In genomic region chr16:84825009-84825408, GRCm38 (mm10) we compare ENCODE assay signal across 10 mouse cellular contexts. TPM values are rescaled to one million over a fixed set of nuclear protein-coding genes. Genes with fewer than 3 reads are reported as not detected.
DNase-seq lines count a peak whose midpoint lies in the region; ATAC-seq and TF ChIP-seq lines count a peak whose summit lies in the region.
"Had no signal": no experiment of that assay in that cellular context is flagged by ENCODE, and none has a peak within 500 bp of the region (broad histone marks: within the 10 kb centered on the region; RNA-seq: fewer than 3 reads in every experiment).

No protein-coding gene starts in this region.

- 47% methylated on average over 6 of the region's 6 CpGs for WGBS in hindbrain, postnatal 0 days
- 84% methylated on average over 6 of the region's 6 CpGs for WGBS in hindbrain, embryonic 10.5 days
- WGBS in intestine, postnatal 0 days = 36% methylated on average over 6 of the region's 6 CpGs
- 62% methylated on average over 6 of the region's 6 CpGs for WGBS in midbrain, embryonic 16.5 days

- no peak overlapping the region for H3K4me2 ChIP-seq in hindbrain, postnatal 0 days (ENCODE audit: low read depth, low read length)
- H3K4me2 ChIP-seq in intestine, postnatal 0 days (replicated peaks; ENCODE audit: low read depth) = no peak overlapping the region
- no peak overlapping the region for H3K4me2 ChIP-seq in midbrain, embryonic 16.5 days (ENCODE audit: low read length)
- H3K4me2 ChIP-seq: neural tube, embryonic 12.5 days had no signal

- no peak for TF ChIP-seq CTCF in hindbrain, postnatal 0 days (IDR thresholded peaks at IDR 0.05; ENCODE audit: low read depth)
- TF ChIP-seq CTCF in brain, embryonic 14.5 days (IDR thresholded peaks at IDR 0.05; ENCODE audit: borderline replicate concordance, extremely low read depth, insufficient read depth, insufficient read length) = no peak
- no peak for TF ChIP-seq CTCF in intestine, postnatal 0 days (IDR thresholded peaks at IDR 0.05; ENCODE audit: low read depth)

- no peak overlapping the region for H3K9ac ChIP-seq in hindbrain, postnatal 0 days (replicated peaks; ENCODE audit: low read length)
- no peak overlapping the region for H3K9ac ChIP-seq in intestine, postnatal 0 days (ENCODE audit: low read depth, low read length)
- H3K9ac ChIP-seq in midbrain, embryonic 16.5 days (ENCODE audit: low read depth, low read length) = no peak overlapping the region
- H3K9ac ChIP-seq: neural tube, embryonic 12.5 days had no signal

- H3K27ac ChIP-seq in hindbrain, postnatal 0 days = no peak overlapping the region
- H3K27ac ChIP-seq in hindbrain, embryonic 10.5 days = no peak overlapping the region
- no peak overlapping the region for H3K27ac ChIP-seq in intestine, postnatal 0 days (ENCODE audit: low read depth, low read length)
- no peak overlapping the region for H3K27ac ChIP-seq in midbrain, embryonic 16.5 days (ENCODE audit: low read length)
- H3K27ac ChIP-seq: neural tube, embryonic 12.5 days had no signal

- TF ChIP-seq POLR2A in brain, embryonic 14.5 days (IDR thresholded peaks at IDR 0.05; ENCODE audit: borderline replicate concordance, extremely low read depth, insufficient read depth, insufficient read length, poor library complexity, severe bottlenecking) = no peak

- H3K4me1 ChIP-seq in hindbrain, postnatal 0 days (ENCODE audit: insufficient read depth, low read length) = no peaks in the 10 kb centered on the region
- H3K4me1 ChIP-seq in hindbrain, embryonic 10.5 days (replicated peaks) = no peaks in the 10 kb centered on the region
- H3K4me1 ChIP-seq in intestine, postnatal 0 days (replicated peaks; ENCODE audit: control insufficient read depth, insufficient read depth, low read length) = 0 out of 2 replicates have a peak, but pooled peaks cover 2% of the 10 kb centered on the region
- H3K4me1 ChIP-seq in midbrain, embryonic 16.5 days (ENCODE audit: control insufficient read depth, insufficient read depth, low read length) = no peaks in the 10 kb centered on the region
- H3K4me1 ChIP-seq: neural tube, embryonic 12.5 days had no signal

- H3K9me3 ChIP-seq in hindbrain, postnatal 0 days (ENCODE audit: low read length) = no peaks in the 10 kb centered on the region
- H3K9me3 ChIP-seq in hindbrain, embryonic 10.5 days = no peaks in the 10 kb centered on the region
- no peaks in the 10 kb centered on the region for H3K9me3 ChIP-seq in intestine, postnatal 0 days (ENCODE audit: control insufficient read depth)
- no peaks in the 10 kb centered on the region for H3K9me3 ChIP-seq in midbrain, embryonic 16.5 days (replicated peaks; ENCODE audit: control insufficient read depth, low read length, poor library complexity, severe bottlenecking)
- H3K9me3 ChIP-seq: neural tube, embryonic 12.5 days had no signal

- no peak overlapping the region for H3K4me3 ChIP-seq in hindbrain, postnatal 0 days (ENCODE audit: low read length)
- no peak overlapping the region for H3K4me3 ChIP-seq in hindbrain, embryonic 10.5 days
- H3K4me3 ChIP-seq in intestine, postnatal 0 days (ENCODE audit: low read depth, low read length) = no peak overlapping the region
- H3K4me3 ChIP-seq in midbrain, embryonic 16.5 days (ENCODE audit: low read depth, low read length) = no peak overlapping the region
- H3K4me3 ChIP-seq: neural tube, embryonic 12.5 days had no signal

- peaks cover 35% of the 10 kb centered on the region for H3K36me3 ChIP-seq in hindbrain, postnatal 0 days (ENCODE audit: insufficient read depth, low read length)
- peaks cover 100% of the 10 kb centered on the region for H3K36me3 ChIP-seq in hindbrain, embryonic 10.5 days
- peaks cover 54% of the 10 kb centered on the region for H3K36me3 ChIP-seq in intestine, postnatal 0 days (ENCODE audit: control insufficient read depth, insufficient read depth)
- H3K36me3 ChIP-seq in midbrain, embryonic 16.5 days (ENCODE audit: control insufficient read depth, insufficient read depth, low read length) = peaks cover 24% of the 10 kb centered on the region

- ATAC-seq in hindbrain, postnatal 0 days = no peak
- peak; percentile 86 for ATAC-seq in intestine, postnatal 0 days
- peak; percentile 58; the same call in 1 of the 2 replicates for ATAC-seq in midbrain, embryonic 16.5 days
- ATAC-seq in megakaryocyte, adult 5-6 weeks (ENCODE audit: poor library complexity, severe bottlenecking) = no peak
- ATAC-seq: Patski had no signal

- no peaks in the 10 kb centered on the region for H3K27me3 ChIP-seq in hindbrain, postnatal 0 days (ENCODE audit: insufficient read depth, low read length)
- no peaks in the 10 kb centered on the region for H3K27me3 ChIP-seq in hindbrain, embryonic 10.5 days (ENCODE audit: insufficient read depth, poor library complexity, severe bottlenecking)
- H3K27me3 ChIP-seq in intestine, postnatal 0 days (replicated peaks; ENCODE audit: control insufficient read depth, insufficient read depth, low read length) = no peaks in the 10 kb centered on the region
- no peaks in the 10 kb centered on the region for H3K27me3 ChIP-seq in midbrain, embryonic 16.5 days (ENCODE audit: control insufficient read depth, insufficient read depth, low read depth, low read length)
- H3K27me3 ChIP-seq: neural tube, embryonic 12.5 days; Patski had no signal

- intact Hi-C loops in left cerebral cortex, postnatal 25 days (cut with DNase I) = no loop called here

- DNase-seq in hindbrain, postnatal 0 days (ENCODE audit: low spot score) = peak; percentile 12
- DNase-seq in hindbrain, embryonic 10.5 days (ENCODE audit: low spot score) = no peak
- DNase-seq in brain, embryonic 14.5 days (ENCODE audit: low read depth) = peak; percentile 59
- no peak for DNase-seq in left cerebral cortex, postnatal 25 days (ENCODE audit: low spot score in 2 of 2)
- no peak for DNase-seq in spleen, adult 18-20 months

RNA-seq across cellular contexts. Expression of gene Gabpa, which starts 9.7 kb away (rescaled TPM):
- total RNA-seq in hindbrain, postnatal 0 days (2014; rRNA removed) = 14.8 and 20.4 TPM in 2 replicates
- 10.6 and 11.8 TPM in 2 replicates for polyA plus RNA-seq in hindbrain, postnatal 0 days (2015; fragmentation: Nextera tagmentation; extraction: Ambion mirVana)
- polyA plus RNA-seq in hindbrain, embryonic 10.5 days (2016; fragmentation: Nextera tagmentation; extraction: Ambion mirVana) = 28.5 and 35.1 TPM in 2 replicates
- polyA plus RNA-seq in brain, embryonic 14.5 days (2012; rRNA removed) = 26.6 and 27.1 TPM in 2 replicates
- 10.8 and 12.1 TPM in 2 replicates for polyA plus RNA-seq in intestine, postnatal 0 days (2015; fragmentation: Nextera tagmentation; extraction: Ambion mirVana)
- polyA plus RNA-seq in midbrain, embryonic 16.5 days (2015; fragmentation: Nextera tagmentation; extraction: Ambion mirVana) = 17.1 and 18.4 TPM in 2 replicates
- 10 to 100 TPM; 19.8 to 24.7 TPM for total RNA-seq in left cerebral cortex, postnatal 25 days (2021)
- total RNA-seq in megakaryocyte, adult 5-6 weeks (2015) = 65.5 and 73.3 TPM in 2 replicates
- total RNA-seq in megakaryocyte, adult 5-6 weeks (2017) = 75.7 and 80.7 TPM in 2 replicates

RNA-seq across cellular contexts. Expression of gene Atp5j, which starts 10.4 kb away (rescaled TPM):
- 127 and 151 TPM in 2 replicates for total RNA-seq in hindbrain, postnatal 0 days (2014; rRNA removed)
- 1,026 and 1,029 TPM in 2 replicates for polyA plus RNA-seq in hindbrain, postnatal 0 days (2015; fragmentation: Nextera tagmentation; extraction: Ambion mirVana)
- 802 and 846 TPM in 2 replicates for polyA plus RNA-seq in hindbrain, embryonic 10.5 days (2016; fragmentation: Nextera tagmentation; extraction: Ambion mirVana)
- 273 and 332 TPM in 2 replicates for polyA plus RNA-seq in brain, embryonic 14.5 days (2012; rRNA removed)
- 1,184 and 1,284 TPM in 2 replicates for polyA plus RNA-seq in intestine, postnatal 0 days (2015; fragmentation: Nextera tagmentation; extraction: Ambion mirVana)
- 689 and 704 TPM in 2 replicates for polyA plus RNA-seq in midbrain, embryonic 16.5 days (2015; fragmentation: Nextera tagmentation; extraction: Ambion mirVana)
- total RNA-seq in left cerebral cortex, postnatal 25 days (2021) = 100 to 1,000 TPM; 390 to 391 TPM
- 340 and 390 TPM in 2 replicates for total RNA-seq in megakaryocyte, adult 5-6 weeks (2015)
- total RNA-seq in megakaryocyte, adult 5-6 weeks (2017) = 210 and 312 TPM in 2 replicates

RNA-seq across cellular contexts. Expression of gene Jam2, which starts 51.1 kb away (rescaled TPM):
- 31.2 and 34.8 TPM in 2 replicates for total RNA-seq in hindbrain, postnatal 0 days (2014; rRNA removed)
- polyA plus RNA-seq in hindbrain, postnatal 0 days (2015; fragmentation: Nextera tagmentation; extraction: Ambion mirVana) = 28.7 and 33.2 TPM in 2 replicates
- 46.5 and 52.6 TPM in 2 replicates for polyA plus RNA-seq in hindbrain, embryonic 10.5 days (2016; fragmentation: Nextera tagmentation; extraction: Ambion mirVana)
- polyA plus RNA-seq in brain, embryonic 14.5 days (2012; rRNA removed) = 26.8 and 30.3 TPM in 2 replicates
- polyA plus RNA-seq in intestine, postnatal 0 days (2015; fragmentation: Nextera tagmentation; extraction: Ambion mirVana) = 5.9 and 6.0 TPM in 2 replicates
- polyA plus RNA-seq in midbrain, embryonic 16.5 days (2015; fragmentation: Nextera tagmentation; extraction: Ambion mirVana) = 23.1 and 23.6 TPM in 2 replicates
- total RNA-seq in left cerebral cortex, postnatal 25 days (2021) = 10 to 100 TPM; 24.6 to 25.5 TPM
- total RNA-seq in megakaryocyte, adult 5-6 weeks (2015) = 0.04 TPM in 1 of 2 replicates, not detected in the other
- total RNA-seq in megakaryocyte, adult 5-6 weeks (2017) = not detected in 2 replicates

Comparison
In these comparisons a context has a peak if more than half of its experiments do, and no peak if none do; other contexts are left out.
1. DNase-seq: peak in hindbrain, postnatal 0 days (single experiment) and brain, embryonic 14.5 days (single experiment); none in hindbrain, embryonic 10.5 days (single experiment), left cerebral cortex, postnatal 25 days (0 of 2) and spleen, adult 18-20 months (0 of 2).
2. ATAC-seq: peak in intestine, postnatal 0 days (single experiment) and midbrain, embryonic 16.5 days (single experiment); none in hindbrain, postnatal 0 days (single experiment) and megakaryocyte, adult 5-6 weeks (single experiment).